Mouse (Mus musculus) MEL (cell line): ENCODE data around the gene P2rx2. TPM values are rescaled to one million over a fixed set of nuclear protein-coding genes. Genes with fewer than 3 reads are reported as not detected.

Source experiments
- DNase-seq: peaks from one replicate; pipeline ENCODE4 v3.0.0; 2011; ENCODE audit warnings: low read depth, low spot score
- H3K27ac ChIP-seq: 2 replicates; pipeline ENCODE4 v1.5.1; 2012; ENCODE audit warnings: low read depth, mild to moderate bottlenecking, control low read depth, low read length, moderate library complexity; ENCODE audit not compliant: control insufficient read depth
- H3K27me3 ChIP-seq, 2 experiments: fragments of 150-350 bp in 1 of 2; sonication (generic) in 1 of 2; 2 replicates each; pipeline ENCODE4 v1.6.1; 2012; ENCODE audit warnings: low read length in 2 of 2, mild to moderate bottlenecking in 2 of 2, improper control_type of control experiment in 1 of 2, moderate library complexity in 1 of 2; ENCODE audit not compliant: insufficient read depth in 2 of 2, control insufficient read depth in 1 of 2
- H3K36me3 ChIP-seq, 2 experiments: 2 replicates each; pipeline ENCODE4 v1.6.1; 2012 to 2014; ENCODE audit warnings: low read length in 2 of 2, improper control_type of control experiment in 1 of 2, inconsistent platforms in 1 of 2, mild to moderate bottlenecking in 1 of 2; ENCODE audit not compliant: insufficient read depth in 2 of 2, control insufficient read depth in 1 of 2
- H3K4me1 ChIP-seq, 2 experiments: fragments of 150-350 bp in 1 of 2; sonication (generic) in 1 of 2; 2 replicates each; pipeline ENCODE4 v1.6.1; 2012; ENCODE audit warnings: low read length in 2 of 2, improper control_type of control experiment in 1 of 2, mild to moderate bottlenecking in 1 of 2; ENCODE audit not compliant: insufficient read depth in 2 of 2, control insufficient read depth in 1 of 2
- H3K4me3 ChIP-seq, 2 experiments: fragments of 150-350 bp in 1 of 2; sonication (generic) in 1 of 2; 2 replicates each; pipeline ENCODE4 v1.5.1; 2012; ENCODE audit warnings: low read depth in 2 of 2, low read length in 2 of 2, mild to moderate bottlenecking in 2 of 2, moderate library complexity in 2 of 2, control low read depth in 1 of 2, improper control_type of control experiment in 1 of 2; ENCODE audit not compliant: control insufficient read depth in 1 of 2, insufficient read depth in 1 of 2
- H3K79me2 ChIP-seq: 2 replicates; pipeline ENCODE4 v1.6.1; 2012; ENCODE audit warnings: mild to moderate bottlenecking, low read length, moderate library complexity; ENCODE audit not compliant: control insufficient read depth, poor library complexity, insufficient read depth
- H3K9ac ChIP-seq: 2 replicates; pipeline ENCODE4 v1.6.1; 2012; ENCODE audit warnings: low read depth, mild to moderate bottlenecking, control low read depth, low read length, moderate library complexity; ENCODE audit not compliant: control insufficient read depth, poor library complexity, severe bottlenecking
- H3K9me3 ChIP-seq: fragments of 150-350 bp; sonication (generic); replicated peaks from 2 replicates; pipeline ENCODE4 v1.6.1; 2012; ENCODE audit warnings: mild to moderate bottlenecking, low read length, improper control_type of control experiment, moderate library complexity; ENCODE audit not compliant: insufficient read depth
- CHD1 ChIP-seq: IDR thresholded peaks from 2 replicates; pipeline ENCODE4 v1.6.1; 2012; ENCODE audit warnings: low read depth, mild to moderate bottlenecking, inconsistent platforms, low read length, improper control_type of control experiment
- CHD2 ChIP-seq: IDR thresholded peaks from 2 replicates; pipeline ENCODE4 v1.6.1; 2011; ENCODE audit warnings: low read length, improper control_type of control experiment
- MEF2A ChIP-seq: IDR thresholded peaks from 2 replicates; pipeline ENCODE4 v1.6.1; 2014; ENCODE audit warnings: low read depth, mild to moderate bottlenecking, inconsistent platforms, low read length, improper control_type of control experiment; ENCODE audit not compliant: poor library complexity, insufficient replicate concordance, severe bottlenecking; ENCODE audit errors: extremely low read depth
- MXI1 ChIP-seq: IDR thresholded peaks from 2 replicates; pipeline ENCODE4 v1.6.1; 2011; ENCODE audit warnings: mild to moderate bottlenecking, low read depth, low read length, improper control_type of control experiment
- MYC ChIP-seq: IDR thresholded peaks from 2 replicates; pipeline ENCODE4 v1.6.1; 2011; ENCODE audit warnings: low read depth, mild to moderate bottlenecking, low read length, improper control_type of control experiment, moderate library complexity
- NELFE ChIP-seq: IDR thresholded peaks from 2 replicates; pipeline ENCODE4 v1.6.1; 2011; ENCODE audit warnings: low read depth, low read length, improper control_type of control experiment
- POLR2AphosphoS5 ChIP-seq: IDR thresholded peaks from 2 replicates; pipeline ENCODE4 v1.6.1; 2012; ENCODE audit warnings: low read depth, borderline replicate concordance, mild to moderate bottlenecking, inconsistent platforms, low read length, moderate library complexity, mixed read lengths
- SMC3 ChIP-seq: IDR thresholded peaks from 2 replicates; pipeline ENCODE4 v1.6.1; 2011; ENCODE audit warnings: low read depth, low read length, improper control_type of control experiment
- TBP ChIP-seq: IDR thresholded peaks from 2 replicates; pipeline ENCODE4 v1.8.0; 2011; ENCODE audit warnings: low read depth, low read length, improper control_type of control experiment
- polyA plus RNA-seq, 2 experiments: library from polyadenylated mRNA; stranded (reverse) in 1 of 2; unstranded in 1 of 2; fragments of >175 nt in 1 of 2; fragments of >200 nt in 1 of 2; gene quantifications; 2 replicates each; pipeline versions ENCODE4 v1.2.1 to v1.2.4; 2012; ENCODE audit warnings: low replicate concordance in 2 of 2, low read depth in 1 of 2; ENCODE audit not compliant: insufficient read length in 2 of 2, insufficient read depth in 1 of 2, missing spikeins in 1 of 2
- total RNA-seq: library from RNA; depleted of rRNA; stranded (reverse); fragments of 300-350 nt; gene quantifications from 2 replicates; pipeline ENCODE4 v1.2.3, GENCODE M21; 2012; rRNA removed

P2rx2 gene
- total and polyA plus RNA-seq, 3 experiments = 0.08 to 0.57 TPM; not detected in 1

- Histone ChIP-seq H3K27me3 (no peaks in the 10 kb centered on the region), H3K36me3 (peaks cover 5 to 12% of the 10 kb centered on the region in 2 experiments; a peak in 3 of 4 replicates)
- TF ChIP-seq TBP (no peak), NELFE (no peak), CHD1 (no peak), POLR2AphosphoS5 (no peak), MYC (no peak), MEF2A (no peak), CHD2 (no peak), MXI1 (no peak), SMC3 (no peak)
Measured at GRCm38 (mm10) chr5:110291649-110292048, 51.4 kb downstream of the P2rx2 start.

More at GRCm38 (mm10) chr5:110291649-110292048, 51.4 kb downstream of the P2rx2 start:
- DNase-seq = no peak
- H3K9ac ChIP-seq = no peak overlapping the region
- H3K4me3 ChIP-seq = no peak overlapping the region
- H3K79me2 ChIP-seq = peaks cover 8% of the 10 kb centered on the region
- H3K27ac ChIP-seq = no peak overlapping the region
- no peaks in the 10 kb centered on the region for H3K9me3 ChIP-seq
- H3K4me1 ChIP-seq = peaks cover 0 to 4% of the 10 kb centered on the region in 2 experiments; a peak in 1 of 4 replicates

Other genes starting within 250 kb of the P2rx2 start
- gene Gm35315, start 248.8 kb downstream of the P2rx2 start, total RNA-seq = 1.8 and 2.2 TPM in 2 replicates
- gene Gm35315, start 248.8 kb downstream of the P2rx2 start, polyA plus RNA-seq = 10 to 100 TPM in 1 of 2 experiments, 1 to 10 TPM in 1; 2.2 to 70.9 TPM
- 0.46 and 0.77 TPM in 2 replicates for gene Plcxd1, start 243.2 kb downstream of the P2rx2 start, total RNA-seq
- 1 to 10 TPM in 1 of 2 experiments, not detected in 1; 2.5 TPM for gene Plcxd1, start 243.2 kb downstream of the P2rx2 start, polyA plus RNA-seq
- gene Gtpbp6, start 235.0 kb downstream of the P2rx2 start, total RNA-seq = 39.7 and 50.2 TPM in 2 replicates
- 10 to 100 TPM in 1 of 2 experiments, not detected in 1; 59.1 TPM for gene Gtpbp6, start 235.0 kb downstream of the P2rx2 start, polyA plus RNA-seq
- gene Zfp605, start 233.1 kb downstream of the P2rx2 start, total RNA-seq = 4.0 and 5.2 TPM in 2 replicates
- 1 to 10 TPM in 1 of 2 experiments, not detected in 1; 4.7 TPM for gene Zfp605, start 233.1 kb downstream of the P2rx2 start, polyA plus RNA-seq
- gene Chfr, start 207.4 kb downstream of the P2rx2 start, total RNA-seq = 44.7 and 50.4 TPM in 2 replicates
- 10 to 100 TPM in 1 of 2 experiments, not detected in 1; 63.9 TPM for gene Chfr, start 207.4 kb downstream of the P2rx2 start, polyA plus RNA-seq
- gene Golga3, start 166.5 kb downstream of the P2rx2 start, total RNA-seq = 16.3 and 17.4 TPM in 2 replicates
- 10 to 100 TPM; 21.7 to 80.3 TPM for gene Golga3, start 166.5 kb downstream of the P2rx2 start, polyA plus RNA-seq
- 31.7 and 37.9 TPM in 2 replicates for gene Ankle2, start 112.2 kb downstream of the P2rx2 start, total RNA-seq
- 100 to 1,000 TPM in 1 of 2 experiments, 10 to 100 TPM in 1; 29.5 to 270 TPM for gene Ankle2, start 112.2 kb downstream of the P2rx2 start, polyA plus RNA-seq
- 96.3 and 115 TPM in 2 replicates for gene Pgam5, start 73.3 kb downstream of the P2rx2 start, total RNA-seq
- gene Pgam5, start 73.3 kb downstream of the P2rx2 start, polyA plus RNA-seq = 10 to 100 TPM in 1 of 2 experiments, not detected in 1; 95.8 TPM
- 8.4 and 8.7 TPM in 2 replicates for gene Pxmp2, start 57.0 kb downstream of the P2rx2 start, total RNA-seq
- gene Pxmp2, start 57.0 kb downstream of the P2rx2 start, polyA plus RNA-seq = 10 to 100 TPM in 1 of 2 experiments, not detected in 1; 15.2 TPM
- gene Pole, start 56.9 kb downstream of the P2rx2 start, total RNA-seq = 32.4 and 33.7 TPM in 2 replicates
- gene Pole, start 56.9 kb downstream of the P2rx2 start, polyA plus RNA-seq = 10 to 100 TPM; 52.6 to 81.4 TPM
- not detected in 2 replicates for gene Lrcol1, start 1.5 kb upstream of the P2rx2 start, total RNA-seq
- not detected for gene Lrcol1, start 1.5 kb upstream of the P2rx2 start, polyA plus RNA-seq
- gene Fbrsl1, start 105.3 kb upstream of the P2rx2 start, total RNA-seq = 10.6 and 12.7 TPM in 2 replicates
- 10 to 100 TPM in 1 of 2 experiments, not detected in 1; 56.1 TPM for gene Fbrsl1, start 105.3 kb upstream of the P2rx2 start, polyA plus RNA-seq
- 0.23 and 0.42 TPM in 2 replicates for gene Galnt9, start 201.1 kb upstream of the P2rx2 start, total RNA-seq
- under 1 TPM in 1 of 2 experiments, not detected in 1; 0.99 TPM for gene Galnt9, start 201.1 kb upstream of the P2rx2 start, polyA plus RNA-seq